Mouse (Mus musculus) CH12.LX (cell line): ENCODE measurements around the gene Cyb561.

Source experiments
- CTCF ChIP-seq, 2 experiments: IDR thresholded peaks in 1 of 2; conservative IDR thresholded peaks in 1 of 2; 2 replicates each; pipeline ENCODE4 v1.5.1; 2011 to 2012; ENCODE audit warnings: low read depth in 2 of 2, low read length in 2 of 2, improper control_type of control experiment in 1 of 2, inconsistent platforms in 1 of 2, mild to moderate bottlenecking in 1 of 2, moderate library complexity in 1 of 2
- E2F4 ChIP-seq: IDR thresholded peaks from 2 replicates; pipeline ENCODE4 v1.6.1; 2011; ENCODE audit warnings: low read depth, low read length, improper control_type of control experiment; ENCODE audit not compliant: insufficient replicate concordance
- EP300 ChIP-seq: IDR thresholded peaks from 2 replicates; pipeline ENCODE4 v1.6.1; 2011; ENCODE audit warnings: low read length, improper control_type of control experiment
- POLR2A ChIP-seq: IDR thresholded peaks from 2 replicates; pipeline ENCODE4 v1.6.1; 2011; ENCODE audit warnings: low read depth, mild to moderate bottlenecking, improper control_type of control experiment, low read length
- POLR2AphosphoS2 ChIP-seq: IDR thresholded peaks from 2 replicates; pipeline ENCODE4 v1.6.1; 2011; ENCODE audit warnings: low read depth, low read length, improper control_type of control experiment
- ZNF384 ChIP-seq: IDR thresholded peaks from 2 replicates; pipeline ENCODE4 v1.6.1; 2012; ENCODE audit warnings: low read depth, low read length, improper control_type of control experiment, inconsistent platforms

GRCm38 (mm10) chr11:105944126-105944621 lies 9.0 kb downstream of the Cyb561 start:
- TF ChIP-seq EP300 (no peak), CTCF (conservative IDR thresholded peaks at IDR 0.05 in 1 of 2, IDR thresholded peaks at IDR 0.05 in 1 of 2; ENCODE audit: low read depth in 2 of 2, low read length in 2 of 2) (peak in 1 of 2 experiments; percentile 62; a peak in 2 of 4 replicates), POLR2A (no peak; the same call in 1 of the 2 replicates), E2F4 (no peak), POLR2AphosphoS2 (no peak), ZNF384 (no peak)
